Mouse (Mus musculus): Measurements from ENCODE around the gene Gm11114.

Gm11114 gene

DNA sequence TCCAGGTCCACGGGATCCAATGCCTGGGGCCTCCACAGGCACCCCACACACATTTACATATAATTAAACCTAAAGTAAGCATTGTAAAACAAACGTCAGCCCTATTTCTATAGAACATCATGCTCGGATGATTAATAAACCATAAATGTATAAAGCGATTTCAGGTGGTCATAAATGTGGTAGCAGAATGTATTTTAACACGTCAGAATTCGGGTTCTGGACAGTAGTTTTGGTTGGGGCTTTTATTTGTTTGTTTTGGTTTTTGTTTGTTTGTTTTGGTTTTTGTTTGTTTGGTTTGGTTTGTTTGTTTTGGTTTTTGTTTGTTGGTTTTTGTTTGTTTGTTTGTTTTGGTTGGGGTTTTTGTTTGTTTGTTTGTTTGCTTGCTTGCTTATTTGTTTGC is at the start of gene Gm11114:
Gene Gm11114 (plus strand): TSS at position 301 of the 400 bp plus-strand sequence.
- CTCF ChIA-PET = no interaction called here

DNA sequence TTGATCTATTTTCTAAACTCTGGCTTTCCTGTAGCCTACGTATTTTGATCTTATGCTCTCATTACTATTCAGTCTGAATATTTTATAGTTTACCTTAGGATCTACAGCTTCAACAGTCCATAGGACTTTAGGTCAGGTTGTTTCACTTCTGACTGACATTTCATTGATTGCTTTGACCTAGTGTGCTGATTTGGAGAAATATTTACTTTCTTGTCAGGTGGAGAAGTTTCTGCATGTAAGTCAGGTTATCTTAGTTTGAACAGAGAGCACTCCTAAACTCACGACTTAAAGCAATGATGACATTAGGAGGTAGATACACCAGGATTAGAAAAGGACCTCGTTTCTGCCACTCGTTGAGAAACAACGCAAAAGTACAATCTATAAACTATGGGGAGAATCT is 45.7 kb upstream of the Gm11114 start:
- CTCF ChIA-PET = no interaction called here

DNA sequence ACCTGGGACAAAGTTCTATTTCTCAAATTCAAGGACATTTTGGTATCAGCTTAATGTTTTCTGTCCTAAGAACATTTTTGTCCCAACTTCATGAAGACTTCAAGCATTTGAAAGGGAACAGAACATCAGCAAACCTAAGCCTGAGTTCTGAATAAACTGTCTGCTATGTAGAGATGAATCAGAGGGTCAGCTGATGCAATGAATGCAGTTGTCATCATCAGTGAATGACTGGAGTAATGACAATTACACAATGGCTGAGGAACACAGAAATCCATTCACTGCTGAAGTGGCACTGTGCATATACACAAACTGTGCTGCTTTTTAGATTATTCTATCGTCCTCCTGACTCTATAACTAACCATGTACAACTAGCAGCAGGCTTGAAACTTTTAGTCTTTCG is 38.5 kb upstream of the Gm11114 start:
- CTCF ChIA-PET = no interaction called here

DNA sequence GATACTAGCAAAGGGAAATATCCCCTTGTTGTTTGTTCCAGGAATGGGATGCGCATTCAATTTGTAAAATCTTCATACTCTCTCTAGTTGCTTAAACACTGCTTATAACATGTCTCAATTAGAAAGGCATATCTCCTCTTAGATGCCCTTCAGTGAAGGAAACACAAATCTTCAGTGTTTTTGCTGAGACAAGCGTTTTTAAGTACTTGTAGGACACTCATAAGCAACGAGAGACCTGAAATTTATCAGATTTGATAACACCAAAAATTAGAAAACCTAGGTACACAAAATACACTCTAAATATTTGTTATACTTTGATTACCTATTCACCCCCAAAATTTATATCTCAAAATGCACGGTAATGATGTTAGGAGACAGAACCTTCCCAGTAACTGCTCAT is 9.7 kb upstream of the Gm11114 start:
- CTCF ChIA-PET = no interaction called here

DNA sequence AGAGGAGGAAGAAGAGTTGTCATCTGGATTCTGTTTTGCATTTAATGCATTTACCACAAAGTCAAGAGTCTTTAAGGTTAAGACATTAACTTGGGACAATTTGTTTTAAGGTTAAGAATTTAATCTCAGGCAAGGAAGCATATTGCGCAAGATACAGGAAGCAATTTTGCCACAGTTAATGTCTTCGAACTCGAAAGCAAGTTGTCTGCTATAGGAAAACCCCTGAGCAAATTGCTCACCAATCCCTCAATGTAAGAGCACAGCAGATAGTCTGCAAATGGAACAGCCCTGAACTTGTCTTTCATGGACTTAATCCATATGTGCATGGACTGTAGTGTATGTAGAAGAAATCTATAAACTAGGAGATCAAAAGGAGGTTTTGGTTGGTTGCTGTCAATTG is 9.2 kb upstream of the Gm11114 start:
- CTCF ChIA-PET = no interaction called here

DNA sequence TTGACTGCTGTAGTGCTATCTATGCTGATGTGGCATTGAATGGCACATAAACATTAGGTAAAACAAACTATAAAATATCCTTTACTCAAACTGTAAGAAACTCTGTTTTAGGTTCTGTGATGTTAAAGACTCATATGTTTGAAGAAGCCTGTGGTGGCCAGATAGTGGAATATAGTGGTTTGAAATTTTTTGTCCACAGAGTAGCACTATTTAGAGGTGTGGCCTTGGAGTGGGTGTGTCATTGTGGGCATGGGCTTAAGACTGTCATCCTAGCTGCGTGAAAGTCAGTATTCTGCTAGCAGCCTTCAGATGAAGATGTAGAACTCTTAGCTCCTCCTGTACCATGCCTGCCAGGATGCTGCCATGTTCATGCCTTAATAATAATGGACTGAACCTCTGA is 3.5 kb downstream of the Gm11114 start:
- CTCF ChIA-PET = no interaction called here

DNA sequence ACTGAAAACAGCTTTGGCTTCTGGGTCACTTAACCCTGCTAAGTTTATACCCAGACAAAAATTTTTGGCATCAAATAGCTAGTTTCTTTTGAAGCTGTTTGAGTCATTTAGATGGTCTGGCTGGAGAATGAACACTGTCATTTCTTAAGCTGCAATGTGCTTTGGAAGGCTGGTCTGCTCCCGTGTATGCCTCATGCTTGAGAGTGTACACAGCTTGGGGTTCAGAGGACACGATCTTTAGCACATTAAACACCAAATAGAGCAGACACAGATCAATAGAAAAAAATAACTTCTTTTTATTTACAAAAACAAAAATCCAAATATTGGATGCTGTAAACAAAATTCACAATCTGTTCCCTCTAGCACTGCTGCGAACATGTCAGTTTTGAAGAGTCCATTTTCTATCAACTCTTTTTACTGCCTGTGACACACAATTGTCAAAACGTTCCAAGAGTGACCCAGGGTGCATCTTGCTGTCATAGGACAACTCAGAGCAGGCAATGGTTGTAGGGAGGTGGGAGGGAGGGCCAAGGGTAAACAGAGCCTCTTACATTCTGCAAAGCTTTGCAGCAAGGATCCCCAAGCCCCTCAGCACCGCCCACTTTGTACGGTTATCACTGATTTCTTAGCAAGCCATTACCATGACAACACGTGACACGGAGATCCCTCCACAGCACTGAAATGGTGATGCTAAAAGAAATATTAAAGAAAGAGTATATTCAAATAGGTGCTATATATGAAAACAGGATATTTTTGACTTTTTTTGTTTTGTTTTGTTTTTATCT is 7.8 kb downstream of the Gm11114 start:
- CTCF ChIA-PET = no interaction called here

DNA sequence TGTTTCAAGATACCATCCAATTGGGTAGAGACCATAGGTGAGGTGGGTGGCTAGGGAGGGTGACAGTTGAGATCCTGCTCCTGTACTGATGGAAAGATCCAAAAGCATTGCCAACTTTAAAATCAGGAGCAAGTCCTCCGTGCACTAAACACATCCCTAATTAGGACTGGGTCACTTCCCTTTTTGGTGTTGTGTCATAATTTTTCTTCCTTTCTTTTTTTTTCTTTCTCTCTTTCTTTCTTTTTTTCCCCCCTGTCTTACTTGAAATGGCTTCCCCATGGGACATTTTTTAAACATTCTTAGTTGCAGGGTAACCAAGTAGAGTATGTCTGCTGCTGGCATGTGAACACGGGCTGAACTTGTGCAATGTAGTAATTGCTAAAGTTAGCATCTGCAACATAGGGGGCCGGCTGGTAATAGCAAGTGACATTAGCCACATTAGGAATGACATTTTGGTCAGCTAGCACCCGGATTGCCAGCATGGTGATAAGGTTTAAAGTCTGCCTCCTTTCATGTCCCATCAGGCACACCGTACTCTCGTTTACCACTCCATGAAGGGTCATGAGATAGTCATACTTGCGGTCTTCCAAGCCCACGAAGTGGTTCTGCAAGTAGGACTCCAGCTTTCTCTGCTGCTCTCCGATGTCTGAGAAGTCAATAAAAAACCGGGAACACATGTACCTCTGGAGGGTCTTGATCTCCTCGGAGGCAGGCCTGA is 11.7 kb downstream of the Gm11114 start:
- CTCF ChIA-PET = no interaction called here

DNA sequence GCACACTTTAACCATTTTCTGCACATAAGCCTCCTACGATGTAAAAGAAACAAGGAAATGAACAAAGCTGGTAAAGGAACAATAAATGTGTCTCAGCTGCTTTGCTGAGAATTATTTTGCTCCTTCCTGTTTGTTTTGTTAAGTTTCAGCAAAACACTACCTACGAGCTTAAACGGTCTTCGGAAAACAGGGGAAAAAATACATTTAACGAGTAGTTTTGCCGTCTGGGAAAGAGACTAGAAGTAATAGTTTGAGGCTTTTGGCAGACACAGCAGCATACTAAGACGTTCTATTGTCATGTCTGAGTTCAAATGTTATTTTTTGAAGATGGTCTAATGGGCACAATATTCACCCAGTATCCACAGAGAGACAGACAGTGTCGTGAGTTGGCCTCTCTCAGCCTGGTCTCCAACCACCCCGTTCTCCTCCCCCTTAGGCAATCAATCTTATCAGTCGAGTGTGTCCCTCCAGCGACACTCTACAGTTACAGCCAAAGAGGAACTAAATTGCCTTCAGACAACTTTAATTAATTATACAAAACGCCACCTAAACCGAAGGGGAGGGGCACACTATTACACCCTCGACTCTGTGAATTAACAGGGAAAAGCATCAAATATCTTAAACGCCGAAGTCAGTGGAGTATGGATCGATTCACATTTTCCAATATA is 12.8 kb downstream of the Gm11114 start:
- CTCF ChIA-PET = no interaction called here

DNA sequence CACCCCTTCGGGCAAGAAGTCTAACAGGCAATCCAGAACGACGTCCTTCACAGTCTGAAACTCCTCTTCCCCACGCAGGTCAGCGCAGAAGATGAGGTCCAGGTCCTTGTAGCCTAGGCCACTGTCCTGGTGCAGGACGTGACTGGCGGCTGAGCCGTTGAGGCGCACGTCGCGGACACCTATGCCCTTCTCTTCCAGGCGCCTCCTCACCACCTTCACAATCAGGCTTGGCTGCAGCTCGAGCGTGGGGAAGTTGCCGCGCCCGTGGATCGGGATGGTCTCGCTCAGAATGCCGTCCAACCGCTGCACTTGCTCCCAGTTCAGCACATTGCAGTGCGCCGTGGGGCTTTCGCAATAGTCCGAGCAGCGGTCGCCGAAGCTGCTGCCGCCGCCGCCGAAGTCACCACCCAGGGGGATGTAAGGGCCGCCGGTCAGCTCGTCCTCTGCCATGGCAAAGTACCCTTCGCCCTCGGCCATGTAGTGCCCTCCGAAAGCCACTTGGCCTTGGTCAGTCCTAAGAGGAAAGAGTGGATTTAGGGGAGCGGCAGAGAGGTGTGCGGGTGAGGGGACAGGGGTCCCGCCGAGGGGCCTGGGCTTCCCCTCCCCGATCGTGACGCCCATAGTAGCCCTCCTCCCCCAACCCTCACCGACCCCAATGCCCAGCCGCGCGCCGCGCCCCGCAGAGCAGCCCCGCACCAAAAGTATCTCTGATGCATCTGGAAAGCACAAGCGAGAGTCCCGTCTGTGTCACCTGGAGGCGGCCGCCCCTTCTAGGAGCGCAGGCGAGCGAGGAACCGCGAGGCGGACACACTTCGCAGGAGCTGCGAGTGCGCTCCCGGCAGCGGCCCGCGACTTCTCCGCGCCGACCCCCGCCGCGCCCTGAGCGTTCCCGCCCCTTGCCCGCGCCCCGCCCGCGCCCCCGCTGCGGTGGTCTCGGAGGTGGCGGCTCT is 14.0 kb downstream of the Gm11114 start:
- CTCF ChIA-PET = interaction anchor here (0.5 to 0.7 kb wide), 2 partner anchors 1155 to 1403 kb away, joined by 3 read pairs; no protein-coding TSS in a partner anchor

DNA sequence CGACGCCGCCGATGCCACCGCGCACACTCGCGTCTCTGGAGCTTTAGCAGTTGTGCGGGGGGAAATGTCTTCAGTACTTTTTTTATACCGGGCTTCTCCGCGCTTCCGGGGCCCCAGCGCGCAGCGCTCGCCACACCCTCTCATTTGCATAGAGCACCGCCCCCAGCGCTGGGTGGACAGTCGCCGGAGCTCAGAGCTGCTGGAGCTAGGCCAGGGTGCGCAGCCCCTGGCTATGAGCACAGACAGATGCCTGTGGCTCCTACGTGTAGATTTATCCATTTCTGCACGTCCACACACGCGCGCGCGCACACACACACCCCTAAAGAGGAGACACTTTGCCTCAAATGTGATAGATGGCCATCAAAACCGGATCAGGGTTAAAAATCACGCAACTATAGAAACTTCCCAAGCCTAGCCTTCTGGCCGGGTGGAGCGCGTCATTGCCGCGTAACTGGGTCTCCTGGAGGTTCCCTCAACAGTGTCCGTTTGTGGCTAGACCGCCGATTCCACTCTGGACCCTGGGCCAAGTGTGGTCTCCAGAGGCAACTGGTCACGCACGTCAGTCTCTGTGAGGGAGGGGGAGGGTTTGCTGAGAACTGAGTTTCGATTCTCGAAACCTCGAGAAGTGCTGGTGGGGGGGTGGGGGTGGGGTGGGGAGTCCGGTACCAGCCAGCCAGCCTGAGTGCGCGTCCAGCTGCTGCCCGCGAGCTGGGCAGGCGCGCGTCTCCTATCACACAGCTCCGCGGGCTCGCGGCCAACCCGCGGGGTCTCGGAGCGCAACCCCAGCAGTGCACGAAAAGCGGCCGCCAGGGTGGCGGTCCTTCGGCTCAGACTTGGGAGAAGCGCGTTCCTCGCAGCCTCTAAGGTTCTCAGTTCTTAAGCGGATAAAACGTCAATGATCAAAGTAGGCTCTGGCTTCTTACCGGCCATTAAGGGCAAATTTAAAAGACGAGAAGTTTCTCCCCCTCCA is 15.0 kb downstream of the Gm11114 start, which contains the start of gene Tent5a:
Gene Tent5a (minus strand): TSS at position 107 of the 970 bp plus-strand sequence.
- CTCF ChIA-PET = no interaction called here

DNA sequence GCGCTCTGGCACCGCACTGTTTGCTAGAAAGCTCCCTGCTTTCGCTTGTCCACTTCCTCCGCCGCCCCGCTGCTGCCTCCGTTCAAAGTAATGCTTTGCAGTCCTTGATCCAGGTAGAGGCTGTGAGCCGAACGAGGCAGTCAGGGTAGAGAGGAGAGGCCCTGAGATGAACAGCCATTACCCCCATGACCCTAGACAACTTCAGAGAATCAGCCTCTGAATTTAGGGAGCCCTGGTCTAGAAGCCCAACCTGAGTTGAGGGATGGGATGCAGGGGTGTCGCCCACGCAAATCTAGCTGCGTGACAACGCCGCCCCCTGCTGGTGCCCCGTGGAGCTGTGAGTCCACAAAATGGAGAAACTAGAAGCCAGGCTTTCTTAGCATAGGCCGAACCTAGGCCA is 15.7 kb downstream of the Gm11114 start:
- CTCF ChIA-PET = no interaction called here

DNA sequence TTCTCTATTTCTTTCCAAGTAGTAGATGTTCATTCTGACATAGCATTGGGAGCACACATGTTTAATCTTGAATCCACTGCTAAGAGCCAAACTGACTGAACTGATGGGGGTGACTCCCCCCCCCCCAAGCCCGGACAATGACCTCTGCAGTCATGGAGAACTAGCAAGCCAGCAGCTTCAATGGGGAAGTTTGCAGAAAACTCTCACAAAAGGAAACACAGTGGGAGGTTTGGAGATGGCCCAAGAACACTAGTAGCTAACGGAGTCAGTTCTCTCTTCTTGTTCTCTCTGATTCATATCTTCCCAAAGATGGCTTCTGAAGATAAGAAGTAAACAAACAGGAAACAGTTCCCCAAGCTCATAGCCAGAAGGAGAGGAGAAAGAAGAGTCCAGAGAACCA is 18.9 kb downstream of the Gm11114 start:
- CTCF ChIA-PET = no interaction called here

DNA sequence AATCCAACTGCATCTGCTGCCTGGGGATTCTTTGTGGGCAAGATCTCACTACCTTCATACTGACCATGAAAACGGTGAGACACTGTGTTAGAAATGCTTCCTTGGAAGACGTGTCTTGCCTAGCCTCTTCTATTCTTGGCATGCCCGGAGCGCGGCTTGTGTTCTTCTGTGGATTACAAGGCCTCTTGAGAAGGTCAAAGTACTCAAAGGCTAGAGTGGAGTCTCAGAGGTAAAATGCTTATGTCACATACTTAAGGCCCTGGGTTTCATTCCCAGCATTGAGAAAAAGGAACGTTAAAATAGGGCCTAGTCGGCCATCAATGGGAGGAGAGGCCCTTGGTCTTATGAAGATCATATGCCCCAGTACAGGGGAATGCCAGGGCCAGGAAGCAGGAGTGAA is 23.5 kb downstream of the Gm11114 start:
- CTCF ChIA-PET = interaction anchor here (0.6 kb wide), 1 partner anchor 1303 kb away, joined by 4 read pairs; no protein-coding TSS in a partner anchor

DNA sequence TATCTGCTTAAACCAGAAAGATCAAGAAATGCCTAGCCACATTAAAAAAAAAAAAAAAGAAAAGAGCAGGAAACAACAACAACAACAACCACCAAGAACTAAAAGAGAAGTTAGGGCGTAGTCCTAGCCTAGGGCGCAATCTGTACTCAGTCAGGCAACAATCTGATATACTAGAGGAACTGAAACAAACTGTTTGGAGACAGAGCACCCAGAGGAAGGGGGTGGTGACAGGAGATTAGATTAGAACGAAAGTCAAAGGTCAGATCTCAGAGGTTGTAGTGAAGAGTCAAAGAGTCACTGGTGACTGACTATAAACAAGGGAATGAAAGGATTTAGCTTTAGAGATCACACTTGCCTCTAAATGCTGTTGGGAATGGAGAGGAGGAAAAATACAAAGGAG is 27.7 kb downstream of the Gm11114 start:
- CTCF ChIA-PET = no interaction called here

DNA sequence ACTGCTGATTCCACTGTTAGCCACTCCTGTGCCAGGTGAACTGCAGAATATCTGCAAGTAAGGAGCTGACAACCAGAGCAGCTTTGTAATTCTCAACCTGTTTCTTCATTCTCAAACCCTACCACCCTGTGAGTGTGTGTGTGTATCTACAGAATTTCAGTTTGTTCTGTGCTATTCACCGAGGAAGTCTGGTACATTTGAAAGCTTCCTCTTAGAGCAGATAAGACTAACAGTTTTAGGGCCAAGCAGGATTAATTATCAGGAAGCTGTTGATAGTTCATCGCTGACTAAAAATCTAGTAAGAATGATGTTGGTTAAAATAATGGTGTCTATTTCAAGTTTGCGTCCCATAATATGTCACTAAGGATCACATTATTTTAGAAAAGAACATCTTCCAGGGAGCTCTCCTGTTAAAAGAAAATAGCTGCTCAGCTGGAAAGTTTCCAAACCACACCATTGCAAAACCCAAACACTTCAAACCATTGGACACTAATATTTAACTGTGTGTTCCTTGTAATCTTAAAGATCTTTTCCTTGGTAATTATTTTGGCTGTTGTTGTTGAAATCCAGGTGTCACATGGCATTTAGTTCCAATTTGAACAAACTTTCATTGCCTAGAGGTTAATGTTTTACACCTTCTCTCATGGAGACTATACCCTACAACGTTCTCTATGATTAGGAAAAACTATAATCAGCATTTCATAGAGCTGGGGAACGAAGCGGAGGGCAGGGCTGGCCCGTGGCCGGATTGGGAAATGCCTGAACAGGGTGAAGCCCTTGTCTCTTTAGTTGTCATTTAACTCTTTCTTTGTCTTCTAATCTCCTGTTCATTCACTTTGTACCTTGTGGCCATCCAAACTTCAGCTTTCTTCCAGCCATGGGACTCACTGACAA is 30.6 kb downstream of the Gm11114 start:
- CTCF ChIA-PET = no interaction called here

DNA sequence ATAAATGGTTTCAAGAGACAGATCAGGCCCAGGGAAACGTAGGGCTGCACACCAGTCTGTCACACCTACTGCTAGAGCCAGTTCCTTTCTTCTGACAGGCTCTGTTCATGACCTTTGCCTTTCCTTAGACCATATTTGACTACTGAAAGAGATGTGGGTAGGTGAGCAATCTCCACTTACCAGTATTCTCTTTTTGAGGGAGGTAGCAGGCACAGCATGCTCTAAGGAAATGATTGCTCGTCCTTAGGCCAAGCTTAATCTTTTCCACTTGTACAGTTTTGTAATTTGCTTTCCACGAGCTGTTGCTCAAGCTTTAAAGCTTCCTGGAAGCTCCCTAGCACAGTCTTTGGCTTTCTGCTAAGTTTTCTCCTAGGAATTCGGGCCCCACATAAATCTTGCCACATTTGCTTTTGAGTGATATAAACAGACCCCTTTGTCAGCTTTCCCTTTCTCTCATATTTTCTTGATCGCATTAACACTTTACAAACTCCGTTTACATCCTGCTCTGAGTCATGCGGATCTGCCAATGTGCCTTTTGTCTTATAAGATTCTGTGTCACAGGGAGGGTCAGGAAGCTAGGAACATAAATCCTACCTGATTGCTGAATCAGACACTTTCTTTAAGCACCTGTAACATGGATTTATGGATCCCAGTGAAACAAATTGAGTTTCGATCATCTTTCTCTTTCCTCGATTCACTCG is 35.4 kb downstream of the Gm11114 start:
- CTCF ChIA-PET = no interaction called here

DNA sequence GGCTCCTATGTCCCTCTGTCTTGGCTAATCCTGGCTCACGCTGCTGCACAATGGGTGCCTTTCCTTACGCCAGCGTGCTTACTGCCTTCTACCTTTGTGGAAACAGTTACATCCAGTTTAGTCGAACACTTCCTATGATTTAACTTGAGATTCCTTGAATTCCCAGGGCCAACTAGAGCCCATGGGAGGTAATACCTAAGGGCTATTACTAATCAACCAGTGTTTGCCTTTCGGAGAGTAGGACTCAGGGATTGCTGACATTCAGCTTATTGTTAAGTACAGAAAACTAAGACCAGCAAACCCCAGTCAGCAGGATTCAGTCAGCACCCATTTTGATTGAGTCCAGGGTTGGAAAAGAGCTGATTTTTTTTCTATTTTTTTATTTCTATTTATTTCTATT is 43.0 kb downstream of the Gm11114 start:
- CTCF ChIA-PET = no interaction called here
